Mouse (Mus musculus) intestine, embryonic 16.5 days (tissue): ENCODE measurements around the gene Gpr135. TPM values are rescaled to one million over a fixed set of nuclear protein-coding genes. Genes with fewer than 3 reads are reported as not detected.

Source experiments
- polyA plus RNA-seq: library from polyadenylated mRNA; unstranded; fragments of >200 nt; fragmentation: Nextera tagmentation; extraction: Ambion mirVana; gene quantifications from 2 replicates; pipeline ENCODE4 v1.2.1, GENCODE M21; 2015

Gene Gpr135
- polyA plus RNA-seq, 1 experiment from 2014 or later: 0.38 TPM

Other genes starting within 250 kb of the Gpr135 start
- 7.6 and 7.7 TPM in 2 replicates for gene Daam1, start 240.0 kb downstream of the Gpr135 start, polyA plus RNA-seq
- 13.6 and 15.7 TPM in 2 replicates for gene L3hypdh, start 14.3 kb upstream of the Gpr135 start, polyA plus RNA-seq
- 49.5 and 59.6 TPM in 2 replicates for gene Jkamp, start 14.5 kb upstream of the Gpr135 start, polyA plus RNA-seq
- gene Ccdc175, start 113.9 kb upstream of the Gpr135 start, polyA plus RNA-seq: not detected in 2 replicates